Mouse (Mus musculus) MEL (cell line): ENCODE results near the gene Elfn2. TPM values are rescaled to one million over a fixed set of nuclear protein-coding genes. Genes with fewer than 3 reads are reported as not detected.
A peak's percentile ranks its signal among the peaks of the same experiment; 100 is the strongest.

ENCODE experiments used
- DNase-seq: peaks from one replicate; pipeline ENCODE4 v3.0.0; 2011; ENCODE audit warnings: low read depth, low spot score
- H3K27ac ChIP-seq: 2 replicates; pipeline ENCODE4 v1.5.1; 2012; ENCODE audit warnings: low read depth, mild to moderate bottlenecking, control low read depth, low read length, moderate library complexity; ENCODE audit not compliant: control insufficient read depth
- H3K27me3 ChIP-seq, 2 experiments: fragments of 150-350 bp in 1 of 2; sonication (generic) in 1 of 2; 2 replicates each; pipeline ENCODE4 v1.6.1; 2012; ENCODE audit warnings: low read length in 2 of 2, mild to moderate bottlenecking in 2 of 2, improper control_type of control experiment in 1 of 2, moderate library complexity in 1 of 2; ENCODE audit not compliant: insufficient read depth in 2 of 2, control insufficient read depth in 1 of 2
- H3K36me3 ChIP-seq, 2 experiments: 2 replicates each; pipeline ENCODE4 v1.6.1; 2012 to 2014; ENCODE audit warnings: low read length in 2 of 2, improper control_type of control experiment in 1 of 2, inconsistent platforms in 1 of 2, mild to moderate bottlenecking in 1 of 2; ENCODE audit not compliant: insufficient read depth in 2 of 2, control insufficient read depth in 1 of 2
- H3K4me1 ChIP-seq, 2 experiments: fragments of 150-350 bp in 1 of 2; sonication (generic) in 1 of 2; 2 replicates each; pipeline ENCODE4 v1.6.1; 2012; ENCODE audit warnings: low read length in 2 of 2, improper control_type of control experiment in 1 of 2, mild to moderate bottlenecking in 1 of 2; ENCODE audit not compliant: insufficient read depth in 2 of 2, control insufficient read depth in 1 of 2
- H3K4me3 ChIP-seq, 2 experiments: fragments of 150-350 bp in 1 of 2; sonication (generic) in 1 of 2; 2 replicates each; pipeline ENCODE4 v1.5.1; 2012; ENCODE audit warnings: low read depth in 2 of 2, low read length in 2 of 2, mild to moderate bottlenecking in 2 of 2, moderate library complexity in 2 of 2, control low read depth in 1 of 2, improper control_type of control experiment in 1 of 2; ENCODE audit not compliant: control insufficient read depth in 1 of 2, insufficient read depth in 1 of 2
- H3K79me2 ChIP-seq: 2 replicates; pipeline ENCODE4 v1.6.1; 2012; ENCODE audit warnings: mild to moderate bottlenecking, low read length, moderate library complexity; ENCODE audit not compliant: control insufficient read depth, poor library complexity, insufficient read depth
- H3K9ac ChIP-seq: 2 replicates; pipeline ENCODE4 v1.6.1; 2012; ENCODE audit warnings: low read depth, mild to moderate bottlenecking, control low read depth, low read length, moderate library complexity; ENCODE audit not compliant: control insufficient read depth, poor library complexity, severe bottlenecking
- H3K9me3 ChIP-seq: fragments of 150-350 bp; sonication (generic); replicated peaks from 2 replicates; pipeline ENCODE4 v1.6.1; 2012; ENCODE audit warnings: mild to moderate bottlenecking, low read length, improper control_type of control experiment, moderate library complexity; ENCODE audit not compliant: insufficient read depth
- BHLHE40 ChIP-seq: IDR thresholded peaks from 2 replicates; pipeline ENCODE4 v1.6.1; 2012; ENCODE audit warnings: low read depth, mild to moderate bottlenecking, inconsistent platforms, low read length, improper control_type of control experiment, borderline replicate concordance
- CHD1 ChIP-seq: IDR thresholded peaks from 2 replicates; pipeline ENCODE4 v1.6.1; 2012; ENCODE audit warnings: low read depth, mild to moderate bottlenecking, inconsistent platforms, low read length, improper control_type of control experiment
- CTCF ChIP-seq, 3 experiments: IDR thresholded peaks in 2 of 3; conservative IDR thresholded peaks in 1 of 3; 2 replicates each; pipeline ENCODE4 v1.5.1; 2011 to 2012; ENCODE audit warnings: low read length in 3 of 3, low read depth in 2 of 3, mild to moderate bottlenecking in 2 of 3, improper control_type of control experiment in 1 of 3, inconsistent platforms in 1 of 3, mixed read lengths in 1 of 3, moderate library complexity in 1 of 3; ENCODE audit not compliant: control insufficient read depth in 1 of 3, insufficient read depth in 1 of 3, poor library complexity in 1 of 3, severe bottlenecking in 1 of 3
- E2F4 ChIP-seq: IDR thresholded peaks from 2 replicates; pipeline ENCODE4 v1.6.1; 2011; ENCODE audit warnings: low read depth, low read length, improper control_type of control experiment, borderline replicate concordance
- EP300 ChIP-seq, 2 experiments: IDR thresholded peaks; 2 replicates each; pipeline ENCODE4 v1.6.1; 2011; ENCODE audit warnings: improper control_type of control experiment in 2 of 2, low read length in 2 of 2, low read depth in 1 of 2, mild to moderate bottlenecking in 1 of 2
- ETS1 ChIP-seq: IDR thresholded peaks from 2 replicates; pipeline ENCODE4 v1.6.1; 2012; ENCODE audit warnings: low read depth, mild to moderate bottlenecking, inconsistent platforms, low read length, improper control_type of control experiment, moderate library complexity
- KAT2A ChIP-seq: conservative IDR thresholded peaks from 2 replicates; pipeline ENCODE4 v1.6.1; 2012; ENCODE audit warnings: low read depth, low read length, improper control_type of control experiment, inconsistent platforms
- MAX ChIP-seq: IDR thresholded peaks from 2 replicates; pipeline ENCODE4 v1.6.1; 2011; ENCODE audit warnings: low read length, improper control_type of control experiment
- MAZ ChIP-seq: IDR thresholded peaks from 2 replicates; pipeline ENCODE4 v1.6.1; 2012; ENCODE audit warnings: low read depth, mild to moderate bottlenecking, inconsistent platforms, low read length, improper control_type of control experiment
- MEF2A ChIP-seq: IDR thresholded peaks from 2 replicates; pipeline ENCODE4 v1.6.1; 2014; ENCODE audit warnings: low read depth, mild to moderate bottlenecking, inconsistent platforms, low read length, improper control_type of control experiment; ENCODE audit not compliant: poor library complexity, insufficient replicate concordance, severe bottlenecking; ENCODE audit errors: extremely low read depth
- MXI1 ChIP-seq: IDR thresholded peaks from 2 replicates; pipeline ENCODE4 v1.6.1; 2011; ENCODE audit warnings: mild to moderate bottlenecking, low read depth, low read length, improper control_type of control experiment
- MYC ChIP-seq: IDR thresholded peaks from 2 replicates; pipeline ENCODE4 v1.6.1; 2011; ENCODE audit warnings: low read depth, mild to moderate bottlenecking, low read length, improper control_type of control experiment, moderate library complexity
- NRF1 ChIP-seq: IDR thresholded peaks from 2 replicates; pipeline ENCODE4 v1.6.1; 2014; ENCODE audit warnings: low read depth, mild to moderate bottlenecking, inconsistent platforms, low read length, improper control_type of control experiment, moderate library complexity; ENCODE audit not compliant: poor library complexity, insufficient read depth, severe bottlenecking
- POLR2AphosphoS5 ChIP-seq: IDR thresholded peaks from 2 replicates; pipeline ENCODE4 v1.6.1; 2012; ENCODE audit warnings: low read depth, borderline replicate concordance, mild to moderate bottlenecking, inconsistent platforms, low read length, moderate library complexity, mixed read lengths
- RAD21 ChIP-seq: IDR thresholded peaks from 2 replicates; pipeline ENCODE4 v1.6.1; 2011; ENCODE audit warnings: mild to moderate bottlenecking, low read depth, low read length, improper control_type of control experiment
- SMC3 ChIP-seq: IDR thresholded peaks from 2 replicates; pipeline ENCODE4 v1.6.1; 2011; ENCODE audit warnings: low read depth, low read length, improper control_type of control experiment
- TAL1 ChIP-seq: IDR thresholded peaks from 2 replicates; pipeline ENCODE4 v1.6.1; 2012; ENCODE audit warnings: mild to moderate bottlenecking, inconsistent platforms, low read length, moderate library complexity, mixed read lengths
- UBTF ChIP-seq: IDR thresholded peaks from 2 replicates; pipeline ENCODE4 v1.6.1; 2012; ENCODE audit warnings: low read depth, mild to moderate bottlenecking, inconsistent platforms, low read length, improper control_type of control experiment, moderate library complexity, borderline replicate concordance; ENCODE audit not compliant: insufficient read depth
- USF2 ChIP-seq, 2 experiments: IDR thresholded peaks; 2 replicates each; pipeline ENCODE4 v1.6.1; 2011 to 2012; ENCODE audit warnings: improper control_type of control experiment in 2 of 2, low read length in 2 of 2, borderline replicate concordance in 1 of 2, inconsistent platforms in 1 of 2, low read depth in 1 of 2, mild to moderate bottlenecking in 1 of 2; ENCODE audit not compliant: insufficient read depth in 1 of 2
- ZC3H11A ChIP-seq: IDR thresholded peaks from 2 replicates; pipeline ENCODE4 v1.6.1; 2012; ENCODE audit warnings: low read depth, mild to moderate bottlenecking, inconsistent platforms, low read length, improper control_type of control experiment
- ZNF384 ChIP-seq: IDR thresholded peaks from 2 replicates; pipeline ENCODE4 v1.6.1; 2012; ENCODE audit warnings: low read depth, mild to moderate bottlenecking, inconsistent platforms, low read length, improper control_type of control experiment
- polyA plus RNA-seq, 2 experiments: library from polyadenylated mRNA; stranded (reverse) in 1 of 2; unstranded in 1 of 2; fragments of >175 nt in 1 of 2; fragments of >200 nt in 1 of 2; gene quantifications; 2 replicates each; pipeline versions ENCODE4 v1.2.1 to v1.2.4; 2012; ENCODE audit warnings: low replicate concordance in 2 of 2, low read depth in 1 of 2; ENCODE audit not compliant: insufficient read length in 2 of 2, insufficient read depth in 1 of 2, missing spikeins in 1 of 2
- total RNA-seq: library from RNA; depleted of rRNA; stranded (reverse); fragments of 300-350 nt; gene quantifications from 2 replicates; pipeline ENCODE4 v1.2.3, GENCODE M21; 2012

Elfn2 gene
- total and polyA plus RNA-seq, 3 experiments: 0.04 to 0.15 TPM; not detected in 1

DNA sequence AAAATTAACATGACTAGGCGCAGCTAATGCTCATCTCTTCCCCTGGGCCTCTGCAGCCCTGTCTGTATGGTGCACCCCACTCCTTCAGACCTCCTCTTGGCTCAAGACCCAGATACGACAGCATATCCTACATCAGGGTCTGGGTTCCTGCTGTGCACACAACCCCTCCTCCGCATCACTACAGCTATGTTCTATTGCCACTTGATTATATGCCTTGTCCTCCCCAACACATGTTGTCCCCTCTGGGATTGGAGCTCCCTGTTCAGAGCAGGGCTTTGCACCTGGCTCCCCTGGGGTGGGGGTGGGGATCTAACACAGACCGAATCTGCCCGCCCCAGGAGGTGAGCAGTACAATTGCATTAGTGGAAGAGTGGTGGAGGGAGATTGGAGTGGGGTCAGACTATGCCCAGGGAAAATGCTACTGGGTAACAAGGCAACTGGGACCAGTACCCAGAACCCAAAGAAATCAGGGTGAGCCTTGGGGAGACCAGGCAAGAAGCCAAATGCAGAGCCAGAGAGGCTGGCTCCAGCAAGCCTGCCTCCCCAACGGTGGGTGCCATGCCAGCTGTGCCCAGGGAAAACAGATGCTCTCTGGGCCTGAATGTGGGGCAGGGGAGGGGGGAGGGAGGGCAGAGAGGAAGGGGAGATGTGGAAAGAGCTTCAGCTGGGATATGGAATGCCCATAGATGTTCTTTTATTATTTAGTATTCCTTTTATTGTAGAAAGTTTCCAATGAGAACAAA lies 32.2 kb upstream of the Elfn2 start:
- Histone ChIP-seq H3K27ac (no peak overlapping the region), H3K9ac (no peak overlapping the region), H3K36me3 (no peaks in the 10 kb centered on the region), H3K4me1 (no peaks in the 10 kb centered on the region), H3K4me3 (no peak overlapping the region), H3K27me3 (no peaks in the 10 kb centered on the region), H3K79me2 (no peaks in the 10 kb centered on the region), H3K9me3 (no peaks in the 10 kb centered on the region)
- TF ChIP-seq SMC3: no peak
- no peak for TF ChIP-seq MEF2A
- DNase-seq: no peak

DNA sequence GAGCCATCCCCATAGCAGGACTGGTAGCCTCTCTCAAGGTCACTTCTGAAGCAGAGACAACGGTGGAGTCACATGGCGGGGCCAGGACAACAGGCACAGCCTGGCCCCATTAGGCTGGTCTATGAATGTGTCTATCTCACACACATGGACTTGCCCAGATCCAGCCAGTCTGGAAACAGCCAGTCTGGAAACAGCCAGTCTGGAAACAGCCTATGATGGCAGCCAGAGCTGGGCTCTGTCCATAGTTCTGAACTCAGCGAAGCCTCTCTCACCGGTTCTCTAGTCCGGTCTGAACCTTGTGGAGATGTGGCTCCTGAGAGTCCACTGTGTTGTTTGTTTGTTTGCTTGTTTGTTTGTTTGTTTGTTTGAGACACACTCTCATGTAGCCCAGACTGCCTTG lies 31.3 kb upstream of the Elfn2 start:
- Histone ChIP-seq H3K9me3 (no peaks in the 10 kb centered on the region), H3K27me3 (no peaks in the 10 kb centered on the region), H3K4me3 (no peak overlapping the region), H3K36me3 (no peaks in the 10 kb centered on the region), H3K27ac (no peak overlapping the region), H3K4me1 (no peaks in the 10 kb centered on the region), H3K9ac (no peak overlapping the region), H3K79me2 (no peaks in the 10 kb centered on the region)
- peak; percentile 35 for DNase-seq
- no peak for TF ChIP-seq ZC3H11A
- no peak for TF ChIP-seq POLR2AphosphoS5
- TF ChIP-seq BHLHE40: no peak
- no peak for TF ChIP-seq TAL1
- TF ChIP-seq CHD1: no peak

DNA sequence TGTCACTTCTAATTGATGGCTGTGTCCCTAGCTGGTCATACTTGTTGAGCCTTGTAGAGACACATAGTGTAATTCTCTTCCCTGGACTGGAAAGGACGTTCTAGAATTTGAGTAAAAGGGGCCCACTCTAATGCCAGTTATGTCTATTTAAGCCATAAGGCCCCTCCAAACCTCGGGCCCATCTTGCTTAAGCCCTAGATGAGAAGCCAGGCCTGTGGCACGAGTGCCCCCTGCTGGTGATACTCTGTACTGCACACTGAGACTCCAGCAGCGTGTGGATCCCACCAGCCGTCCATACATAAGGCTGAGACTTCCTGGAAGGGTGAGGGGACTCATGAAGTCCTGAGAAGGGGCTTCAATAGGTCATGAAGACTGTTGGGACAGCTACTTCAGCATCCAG lies 25.6 kb upstream of the Elfn2 start:
- peak; percentile 40 for DNase-seq

More for the DNA sequence above, 25.6 kb upstream of the Elfn2 start:
- Histone ChIP-seq H3K4me1 (no peaks in the 10 kb centered on the region), H3K27me3 (peaks cover 0 to 3% of the 10 kb centered on the region in 2 experiments; a peak in 2 of 4 replicates), H3K9ac (no peak overlapping the region), H3K36me3 (no peaks in the 10 kb centered on the region), H3K4me3 (no peak overlapping the region), H3K79me2 (no peaks in the 10 kb centered on the region), H3K27ac (no peak overlapping the region)
- TF ChIP-seq MAX: no peak
- no peak for TF ChIP-seq ZNF384
- TF ChIP-seq CTCF (IDR thresholded peaks at IDR 0.05 in 2 of 3, conservative IDR thresholded peaks at IDR 0.05 in 1 of 3; ENCODE audit: control insufficient read depth in 1 of 3, insufficient read depth in 1 of 3, low read depth in 2 of 3, low read length in 3 of 3, poor library complexity in 1 of 3, severe bottlenecking in 1 of 3): peak; percentile 53 to 74 (median 61)
- no peak for TF ChIP-seq ETS1
- peak; percentile 52 for TF ChIP-seq SMC3
- no peak for TF ChIP-seq MXI1
- no peak for TF ChIP-seq EP300 (IDR thresholded peaks at IDR 0.05; ENCODE audit: low read depth in 1 of 2, low read length in 2 of 2)
- TF ChIP-seq E2F4: no peak
- no peak for TF ChIP-seq UBTF
- no peak for TF ChIP-seq KAT2A
- no peak for TF ChIP-seq MAZ
- TF ChIP-seq USF2 (IDR thresholded peaks at IDR 0.05; ENCODE audit: borderline replicate concordance in 1 of 2, insufficient read depth in 1 of 2, low read depth in 1 of 2, low read length in 2 of 2): no peak
- TF ChIP-seq MYC: no peak
- no peak for TF ChIP-seq NRF1
- peak; percentile 60 for TF ChIP-seq RAD21
- TF ChIP-seq, all 39 proteins: peak for 3
- H3K9me3 ChIP-seq: no peaks in the 10 kb centered on the region
